Mouse (Mus musculus) testis, adult 2 months (tissue): ENCODE data around the gene Prkcd. TPM values are rescaled to one million over a fixed set of nuclear protein-coding genes. Genes with fewer than 3 reads are reported as not detected.

Experiments
- H3K27ac ChIP-seq: fragments of 200-500 bp; 2 replicates; pipeline ENCODE4 v1.5.1; 2012; ENCODE audit warnings: low read depth, low read length; ENCODE audit not compliant: control insufficient read depth, insufficient read depth
- H3K27me3 ChIP-seq: fragments of 200-500 bp; 2 replicates; pipeline ENCODE4 v1.6.1; 2012; ENCODE audit warnings: mild to moderate bottlenecking, low read length, moderate library complexity; ENCODE audit not compliant: control insufficient read depth, insufficient read depth
- H3K36me3 ChIP-seq: fragments of 200-500 bp; 2 replicates; pipeline ENCODE4 v1.6.1; 2012; ENCODE audit warnings: mild to moderate bottlenecking, low read length; ENCODE audit not compliant: control insufficient read depth, insufficient read depth
- H3K4me1 ChIP-seq: fragments of 200-500 bp; 2 replicates; pipeline ENCODE4 v1.6.1; 2012; ENCODE audit warnings: low read length; ENCODE audit not compliant: control insufficient read depth, insufficient read depth
- H3K4me3 ChIP-seq: fragments of 200-500 bp; 2 replicates; pipeline ENCODE4 v1.5.1; 2012; ENCODE audit warnings: low read depth, mild to moderate bottlenecking, low read length, moderate library complexity, mixed read lengths; ENCODE audit not compliant: control insufficient read depth
- CTCF ChIP-seq: fragments of 200-500 bp; IDR thresholded peaks from 2 replicates; pipeline ENCODE4 v1.5.1; 2012; ENCODE audit warnings: low read depth, mild to moderate bottlenecking, inconsistent platforms, low read length, moderate library complexity; ENCODE audit not compliant: control insufficient read depth, insufficient read depth, insufficient replicate concordance
- POLR2A ChIP-seq: fragments of 200-500 bp; IDR thresholded peaks from 2 replicates; pipeline ENCODE4 v1.6.1; 2012; ENCODE audit warnings: low read depth, mild to moderate bottlenecking, inconsistent platforms, low read length, moderate library complexity; ENCODE audit not compliant: control insufficient read depth
- polyA plus RNA-seq: library from polyadenylated mRNA; depleted of rRNA; stranded (reverse); fragments of >200 nt; gene quantifications from 2 replicates; pipeline ENCODE4 v1.2.3, GENCODE M21; 2012

Prkcd gene
- polyA plus RNA-seq, 1 experiment, result 240 TPM

DNA sequence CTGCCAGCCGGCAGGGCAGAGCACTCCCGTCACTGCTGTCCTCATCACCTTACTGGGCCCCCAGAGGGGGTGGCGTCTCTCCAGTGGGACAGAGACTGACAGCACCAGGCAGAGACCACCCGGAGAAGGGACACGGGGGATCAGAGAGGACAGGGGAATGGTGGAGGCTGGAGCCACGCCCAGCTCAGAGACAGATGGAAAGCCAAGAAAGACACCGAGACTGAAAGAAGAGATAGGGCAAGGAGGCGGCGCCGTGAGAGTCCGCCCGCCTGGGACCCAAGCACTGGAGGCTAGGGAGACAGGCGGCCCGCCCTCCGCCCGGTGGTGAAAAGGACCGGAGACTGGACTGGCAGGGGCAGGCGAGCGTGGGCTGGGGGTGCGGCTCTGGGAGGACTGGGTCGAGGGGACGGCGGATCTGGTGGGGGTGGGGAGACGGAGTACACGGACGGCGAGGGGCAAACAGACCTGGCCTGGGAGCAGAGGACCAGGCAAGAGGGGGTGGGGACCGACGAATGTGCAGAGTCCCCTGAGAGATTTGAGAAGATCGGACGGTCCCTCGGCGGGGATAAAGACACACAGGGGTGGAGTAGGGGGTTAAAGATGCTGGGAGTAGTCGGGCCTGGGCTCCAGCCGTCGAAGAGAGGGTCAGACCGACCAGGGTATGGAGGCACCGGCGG lies 741 bp downstream of the Prkcd start:
- H3K36me3 ChIP-seq, result no peaks in the 10 kb centered on the region
- peaks cover 11% of the 10 kb centered on the region for H3K4me1 ChIP-seq
- peaks cover 3% of the 10 kb centered on the region; the same call in 1 of the 2 replicates for H3K27me3 ChIP-seq
- TF ChIP-seq CTCF, result no peak
- TF ChIP-seq POLR2A, result no peak
- H3K27ac ChIP-seq, result no peak overlapping the region
- H3K4me3 ChIP-seq, result peak overlapping the region; percentile 87

DNA sequence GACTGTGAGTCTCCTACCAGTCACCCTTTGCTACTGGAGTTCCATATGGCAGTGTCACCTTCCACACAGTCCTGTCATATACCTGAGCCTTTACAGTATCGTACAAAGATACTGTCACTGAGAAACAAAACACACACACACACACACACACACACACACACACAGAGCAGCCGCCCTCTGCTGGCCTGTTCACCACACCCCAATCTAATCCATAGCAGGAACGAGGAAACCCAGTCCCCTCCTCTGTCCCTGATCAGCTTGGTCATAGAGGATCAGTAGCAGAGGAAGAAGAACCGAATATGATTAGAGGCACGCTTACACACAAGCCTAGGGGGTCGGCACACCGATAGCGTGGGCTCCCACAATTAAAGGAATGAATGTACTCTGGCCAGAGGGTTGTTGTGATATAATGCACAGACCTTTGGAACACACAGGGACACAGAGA lies 1.7 kb downstream of the Prkcd start:
- Histone ChIP-seq H3K4me3 (no peak overlapping the region), H3K27ac (no peak overlapping the region), H3K4me1 (peaks cover 11% of the 10 kb centered on the region), H3K36me3 (no peaks in the 10 kb centered on the region), H3K27me3 (peaks cover 3% of the 10 kb centered on the region; the same call in 1 of the 2 replicates)
- TF ChIP-seq CTCF (no peak), POLR2A (no peak)

DNA sequence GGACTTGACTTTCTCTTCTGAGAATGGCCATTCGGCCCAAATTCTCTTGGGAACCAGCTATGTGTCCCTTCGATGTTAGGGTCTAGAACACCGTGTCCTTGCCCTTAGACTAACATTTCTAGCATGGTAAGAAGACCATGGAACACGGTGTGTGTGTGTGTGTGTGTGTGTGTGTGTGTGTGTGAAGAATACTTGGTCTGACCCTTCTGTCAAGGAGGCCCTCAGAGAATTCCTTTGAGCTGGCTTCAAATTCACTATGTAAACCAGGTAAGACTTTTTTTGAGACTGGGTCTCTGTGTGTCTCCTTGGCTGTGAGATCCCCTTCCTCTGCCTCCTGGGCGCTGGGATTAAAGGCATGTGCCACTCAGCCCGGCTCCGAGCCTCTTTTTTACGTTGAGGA lies 3.5 kb downstream of the Prkcd start:
- Histone ChIP-seq H3K4me3 (no peak overlapping the region), H3K36me3 (no peaks in the 10 kb centered on the region), H3K4me1 (peaks cover 11% of the 10 kb centered on the region), H3K27ac (no peak overlapping the region), H3K27me3 (peaks cover 3% of the 10 kb centered on the region; the same call in 1 of the 2 replicates)
- TF ChIP-seq POLR2A (no peak), CTCF (no peak)

DNA sequence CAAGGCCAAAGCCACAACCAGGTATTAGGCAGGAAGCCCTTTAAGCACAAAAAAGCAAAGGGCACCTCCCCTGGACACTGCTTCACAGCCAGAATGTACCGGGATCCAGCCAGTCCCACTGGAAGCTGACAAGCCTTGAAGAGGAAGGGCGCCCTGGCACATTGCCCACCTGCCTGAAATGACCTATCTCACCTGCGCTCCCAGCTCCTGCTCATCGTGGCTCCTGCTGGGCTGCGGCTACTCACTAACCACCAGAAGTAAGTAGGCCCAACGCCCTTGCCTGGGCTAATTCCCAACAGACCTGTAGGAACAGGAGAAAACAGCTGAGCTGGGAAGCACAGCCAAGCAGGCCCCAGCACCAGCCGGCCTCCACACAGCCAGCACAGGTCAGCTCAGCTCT lies 3.9 kb downstream of the Prkcd start:
- no peak overlapping the region for H3K27ac ChIP-seq
- H3K4me1 ChIP-seq, result peaks cover 11% of the 10 kb centered on the region
- H3K36me3 ChIP-seq, result no peaks in the 10 kb centered on the region
- no peak overlapping the region for H3K4me3 ChIP-seq
- H3K27me3 ChIP-seq, result peaks cover 3% of the 10 kb centered on the region; the same call in 1 of the 2 replicates
- no peak for TF ChIP-seq CTCF
- TF ChIP-seq POLR2A, result 0 out of 2 replicates have a peak, but pooled peaks have one; percentile 24

DNA sequence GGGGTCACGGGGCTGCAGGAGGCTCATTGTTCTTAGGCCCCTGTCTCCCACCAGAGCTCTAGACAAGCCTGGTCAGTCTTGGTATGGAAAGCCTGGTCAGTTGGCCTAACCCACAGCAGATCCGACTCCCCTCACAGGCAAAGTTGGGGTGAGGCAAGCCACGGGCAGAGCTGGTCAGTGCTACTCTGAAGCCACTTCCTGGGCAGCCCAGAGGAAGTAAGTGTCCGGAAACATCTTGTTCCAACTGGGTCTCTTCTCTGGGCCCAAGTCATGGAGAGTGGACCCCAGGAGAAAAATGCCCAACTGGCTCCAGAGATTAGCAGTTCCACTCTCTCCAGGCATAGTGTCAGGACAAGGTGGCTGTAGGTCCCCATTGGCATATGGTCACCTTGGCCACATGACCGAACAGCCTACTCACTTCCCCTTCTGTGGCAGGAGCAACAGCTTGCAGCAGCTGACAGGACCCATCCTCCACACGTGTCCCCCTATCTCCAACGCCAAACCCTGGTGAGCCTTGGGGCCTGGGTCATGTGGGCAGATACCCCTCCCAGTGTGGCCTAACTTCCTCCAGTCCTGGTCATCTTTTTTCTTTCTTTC lies 5.9 kb downstream of the Prkcd start:
- TF ChIP-seq POLR2A (no peak), CTCF (no peak)
- H3K36me3 ChIP-seq, result no peaks in the 10 kb centered on the region
- no peak overlapping the region for H3K27ac ChIP-seq
- no peak overlapping the region for H3K4me3 ChIP-seq
- H3K4me1 ChIP-seq, result peaks cover 2% of the 10 kb centered on the region; the same call in 1 of the 2 replicates
- H3K27me3 ChIP-seq, result no peaks in the 10 kb centered on the region

DNA sequence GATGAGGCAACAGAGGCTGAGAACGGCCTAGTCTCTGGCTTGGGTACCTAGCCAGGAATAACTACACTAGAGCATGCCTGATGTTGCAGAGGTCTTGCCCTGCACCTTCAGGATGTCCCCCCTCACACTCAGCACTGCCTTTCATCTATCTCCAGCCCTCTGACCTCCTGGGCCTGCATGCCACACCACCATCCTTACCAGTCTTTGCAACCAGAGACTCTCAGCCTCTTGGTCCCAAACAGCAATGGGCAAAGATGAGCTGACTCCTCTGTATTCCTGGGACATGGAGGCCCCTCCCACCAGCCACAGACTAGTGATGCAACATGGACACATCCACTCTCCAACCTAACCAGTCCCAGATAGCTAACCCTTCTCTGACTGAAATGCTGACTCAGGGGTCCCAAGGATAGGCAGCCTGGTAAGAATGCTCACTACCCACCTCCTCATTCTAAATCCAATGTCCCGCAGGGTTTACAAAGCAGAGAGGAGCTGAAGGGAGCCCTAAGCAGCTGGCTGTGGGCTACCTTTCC lies 7.2 kb downstream of the Prkcd start:
- H3K27me3 ChIP-seq, result no peaks in the 10 kb centered on the region
- no peak overlapping the region for H3K27ac ChIP-seq
- TF ChIP-seq POLR2A, result no peak
- no peak for TF ChIP-seq CTCF
- no peak overlapping the region for H3K4me3 ChIP-seq
- H3K36me3 ChIP-seq, result no peaks in the 10 kb centered on the region
- no peaks in the 10 kb centered on the region; the same call in 1 of the 2 replicates for H3K4me1 ChIP-seq

DNA sequence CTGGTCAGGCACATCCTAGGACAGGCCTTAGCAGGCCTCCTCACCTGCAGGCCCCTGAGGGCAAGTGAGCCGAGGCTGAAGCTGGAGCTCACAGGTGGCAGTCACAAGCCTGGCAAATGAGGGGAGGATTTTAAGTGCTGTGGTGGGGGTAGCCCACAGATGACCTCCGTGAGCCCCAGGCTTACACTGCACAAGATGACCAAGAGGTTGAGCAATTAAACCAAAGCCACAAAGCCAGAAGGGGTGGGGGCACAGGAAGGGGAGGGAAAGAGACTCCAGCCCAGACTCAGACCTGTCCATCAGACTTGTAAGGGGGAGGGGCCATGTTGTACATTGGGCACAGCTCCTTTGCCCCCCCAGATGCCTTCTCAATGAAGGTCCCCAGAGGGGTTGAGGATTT lies 9.3 kb downstream of the Prkcd start:
- H3K36me3 ChIP-seq, result no peaks in the 10 kb centered on the region
- no peaks in the 10 kb centered on the region for H3K27me3 ChIP-seq
- no peak overlapping the region for H3K4me3 ChIP-seq
- no peak overlapping the region for H3K27ac ChIP-seq
- TF ChIP-seq POLR2A (no peak), CTCF (no peak)
- H3K4me1 ChIP-seq, result no peaks in the 10 kb centered on the region
